In genomic region chr9:34978229-34978628, GRCm38 (mm10) we compare ENCODE assay signal across 28 mouse cellular contexts.
"Had no signal": no experiment of that assay in that cellular context is flagged by ENCODE, and none has a peak within 500 bp of the region (broad histone marks: within the 10 kb centered on the region; RNA-seq: fewer than 3 reads in every experiment).

No protein-coding gene starts in this region.

- H3K36me3 ChIP-seq: heart, embryonic 13.5 days; heart, embryonic 15.5 days; hindbrain, embryonic 10.5 days; hindbrain, embryonic 12.5 days; intestine, embryonic 15.5 days; limb, embryonic 10.5 days; liver, embryonic 13.5 days; liver, embryonic 15.5 days had no signal

- H3K9ac ChIP-seq: heart, embryonic 13.5 days; heart, embryonic 15.5 days; hindbrain, embryonic 12.5 days; hindbrain, embryonic 14.5 days; intestine, embryonic 15.5 days; limb, embryonic 12.5 days; liver, embryonic 13.5 days; liver, embryonic 15.5 days had no signal

- ATAC-seq: hindbrain, embryonic 16.5 days; inflammation-experienced regulatory T-cells, adult 6 months; intestine, embryonic 15.5 days; intestine, postnatal 0 days had no signal

- H3K9me3 ChIP-seq: heart, embryonic 13.5 days; heart, embryonic 15.5 days; hindbrain, embryonic 10.5 days; hindbrain, embryonic 12.5 days; intestine, embryonic 15.5 days; limb, embryonic 10.5 days; liver, embryonic 13.5 days; liver, embryonic 15.5 days had no signal

- H3K27me3 ChIP-seq: heart, embryonic 15.5 days; hindbrain, embryonic 12.5 days; liver, embryonic 13.5 days; liver, embryonic 15.5 days had no signal

- H3K4me3 ChIP-seq: gastrocnemius, adult 2 months; heart, embryonic 13.5 days; heart, embryonic 15.5 days; hindbrain, embryonic 10.5 days; hindbrain, embryonic 12.5 days; intestine, embryonic 15.5 days; left cerebral cortex, adult 2 months; limb, embryonic 10.5 days; limb, embryonic 12.5 days; liver, embryonic 13.5 days; liver, embryonic 15.5 days had no signal

- H3K27ac ChIP-seq: gastrocnemius, adult 2 months; heart, embryonic 13.5 days; heart, embryonic 15.5 days; hindbrain, embryonic 12.5 days; hindbrain, embryonic 14.5 days; intestine, embryonic 15.5 days; kidney, postnatal 0 days; left cerebral cortex, adult 2 months; limb, embryonic 10.5 days; limb, embryonic 12.5 days; liver, embryonic 13.5 days; liver, embryonic 15.5 days had no signal

- H3K4me1 ChIP-seq: heart, embryonic 13.5 days; heart, embryonic 15.5 days; liver, embryonic 13.5 days; liver, embryonic 15.5 days had no signal

- DNase-seq: gastrocnemius, adult 2 months; gastrocnemius, postnatal 10 days; gastrocnemius, postnatal 25 days; heart, adult 18-20 months; heart, postnatal 4 days; kidney, adult 18-20 months; kidney, adult 8-10 months; kidney, postnatal 14 days; kidney, postnatal 36 days; layer of hippocampus, adult 9-11 months; liver; liver, embryonic 13.5 days had no signal

- H3K4me2 ChIP-seq: heart, embryonic 11.5 days; heart, embryonic 13.5 days; heart, embryonic 15.5 days; hindbrain, embryonic 12.5 days; hindbrain, embryonic 14.5 days; intestine, embryonic 15.5 days; limb, embryonic 12.5 days; liver, embryonic 11.5 days; liver, embryonic 13.5 days; liver, embryonic 15.5 days had no signal
